Mouse (Mus musculus): ENCODE results near the gene Ccnd3.

DNA sequence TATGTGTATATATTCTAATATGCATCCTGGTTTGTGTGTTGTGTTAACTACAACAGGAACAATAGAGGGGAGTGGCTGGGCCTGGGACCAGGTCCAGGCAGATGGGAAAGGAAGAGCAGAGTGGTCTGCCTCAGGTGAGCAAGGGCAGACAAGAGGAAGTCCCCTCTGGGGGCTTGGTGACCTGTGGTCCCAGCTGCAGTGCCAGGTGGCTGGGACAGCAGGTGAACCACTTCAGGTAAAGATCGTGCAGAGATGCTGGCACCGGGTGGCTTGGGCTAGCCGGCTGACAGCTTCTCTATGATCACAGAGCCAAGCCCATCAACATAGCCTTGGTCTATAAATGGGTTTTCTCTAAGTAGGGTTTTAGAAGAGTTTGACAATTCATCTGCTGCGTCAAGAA lies 34.7 kb upstream of the Ccnd3 start:
- TF ChIP-seq CTCF (IDR thresholded peaks at IDR 0.05; ENCODE audit: low read depth, low read length), result no peak
- TF ChIP-seq POLR2A (IDR thresholded peaks at IDR 0.05; ENCODE audit: extremely low read depth, insufficient read depth, low read length), result no peak
